Mouse (Mus musculus): Measurements from ENCODE around the gene Gm12258. TPM values are rescaled to one million over a fixed set of nuclear protein-coding genes. Genes with fewer than 3 reads are reported as not detected.

Gene Gm12258
- total RNA-seq, 2 experiments from 2014 or later: 16.7 TPM

- DNase-seq (ENCODE audit: low spot score in 2 of 2): no peak
- intact Hi-C loops (cut with DNase I): no loop called here
Measured at GRCm38 (mm10) chr11:58890511-58890910, 43.6 kb downstream of the Gm12258 start.

GRCm38 (mm10) chr11:58894456-58894855, 47.5 kb downstream of the Gm12258 start:
- intact Hi-C loops (cut with DNase I): no loop called here
- DNase-seq (ENCODE audit: low spot score in 2 of 2): no peak

- DNase-seq (ENCODE audit: low spot score in 2 of 2): no peak
- intact Hi-C loops (cut with DNase I): no loop called here
Measured at GRCm38 (mm10) chr11:58897485-58897884, 50.5 kb downstream of the Gm12258 start.

- intact Hi-C loops (cut with DNase I): no loop called here
- DNase-seq (ENCODE audit: low spot score in 2 of 2): no peak
Measured at GRCm38 (mm10) chr11:58901080-58901479, 54.1 kb downstream of the Gm12258 start.

- DNase-seq (ENCODE audit: low spot score in 2 of 2): peak; percentile 95 to 96
- intact Hi-C loops (cut with DNase I): no loop called here
Measured at GRCm38 (mm10) chr11:58903511-58904409, 56.8 kb downstream of the Gm12258 start, which contains the start of gene Zfp39. TSS of gene Zfp39 (minus strand) at chr11:58904225.

GRCm38 (mm10) chr11:58904410-58904718, 57.4 kb downstream of the Gm12258 start:
- DNase-seq (ENCODE audit: low spot score in 2 of 2): no peak
- intact Hi-C loops (cut with DNase I): no loop called here

GRCm38 (mm10) chr11:58904838-58905237, 57.9 kb downstream of the Gm12258 start:
- DNase-seq (ENCODE audit: low spot score in 2 of 2): peak in 1 of 2 experiments; percentile 35
- intact Hi-C loops (cut with DNase I): no loop called here

Other genes with a start within 250 kb of the Gm12258 start
- gene 2210407C18Rik, start 231.1 kb upstream of the Gm12258 start, total RNA-seq (2021): under 1 TPM in 1 of 2 experiments, not detected in 1; 0.42 TPM
- not detected for gene Olfr323, start 216.7 kb upstream of the Gm12258 start, total RNA-seq (2021)
- gene Trim58, start 206.7 kb upstream of the Gm12258 start, total RNA-seq (2021): under 1 TPM in 1 of 2 experiments, not detected in 1; 0.15 TPM
- gene Olfr322, start 188.4 kb upstream of the Gm12258 start, total RNA-seq (2021): not detected
- not detected for gene Olfr320, start 166.1 kb upstream of the Gm12258 start, total RNA-seq (2021)
- gene Olfr319, start 148.0 kb upstream of the Gm12258 start, total RNA-seq (2021): not detected
- under 1 TPM in 1 of 2 experiments, not detected in 1; 0.13 TPM for gene Olfr318, start 123.1 kb upstream of the Gm12258 start, total RNA-seq (2021)
- under 1 TPM in 1 of 2 experiments, not detected in 1; 0.15 TPM for gene Olfr317, start 107.9 kb upstream of the Gm12258 start, total RNA-seq (2021)
- gene Olfr316, start 94.4 kb upstream of the Gm12258 start, total RNA-seq (2021): under 1 TPM; 0.13 to 0.42 TPM
- gene Olfr315, start 74.0 kb upstream of the Gm12258 start, total RNA-seq (2021): not detected
- not detected for gene Olfr314, start 64.2 kb upstream of the Gm12258 start, total RNA-seq (2021)
- gene Fam183b, start 45.2 kb upstream of the Gm12258 start, total RNA-seq (2021): 1 to 10 TPM in 1 of 2 experiments, under 1 TPM in 1; 0.89 to 2.1 TPM
- gene Olfr313, start 32.2 kb upstream of the Gm12258 start, total RNA-seq (2021): not detected
- gene Olfr312, start 17.9 kb upstream of the Gm12258 start, total RNA-seq (2021): not detected
- gene Olfr311, start 7.9 kb upstream of the Gm12258 start, total RNA-seq (2021): not detected
- 1 to 10 TPM; 9.3 TPM for gene 2810021J22Rik, start 20.1 kb downstream of the Gm12258 start, total RNA-seq (2021)
- gene Zfp39, start 57.1 kb downstream of the Gm12258 start, total RNA-seq (2021): 1 to 10 TPM; 8.7 to 9.0 TPM
- not detected for gene Btnl10, start 70.8 kb downstream of the Gm12258 start, total RNA-seq (2021)
- 100 to 1,000 TPM; 493 to 512 TPM for gene Rnf187, start 91.8 kb downstream of the Gm12258 start, total RNA-seq (2021)
- gene Hist3h2ba, start 101.8 kb downstream of the Gm12258 start, total RNA-seq (2021): 100 to 1,000 TPM; 119 to 135 TPM
- 10 to 100 TPM; 57.2 to 62.3 TPM for gene Hist3h2a, start 107.5 kb downstream of the Gm12258 start, total RNA-seq (2021)
- gene Trim17, start 107.5 kb downstream of the Gm12258 start, total RNA-seq (2021): 1 to 10 TPM; 3.9 to 4.3 TPM
- 10 to 100 TPM; 21.8 to 22.0 TPM for gene Trim11, start 130.9 kb downstream of the Gm12258 start, total RNA-seq (2021)